Mouse (Mus musculus): ENCODE results near the gene Glrx. TPM values are rescaled to one million over a fixed set of nuclear protein-coding genes. Genes with fewer than 3 reads are reported as not detected.

Glrx gene
- polyA plus RNA-seq (2014; fragmentation: Illumina TruSeq; extraction: RNeasy Lipid Tissue Mini Kit (QIAGEN cat#74804)): 35.2 TPM

GRCm38 (mm10) chr13:75839719-75840481, at the start of gene Glrx:
TSS of gene Glrx (plus strand) at chr13:75839868.

Other genes with a start within 250 kb of the Glrx start
- gene Ell2, start 133.1 kb upstream of the Glrx start, polyA plus RNA-seq (2014; fragmentation: Illumina TruSeq; extraction: RNeasy Lipid Tissue Mini Kit (QIAGEN cat#74804)): 35.9 TPM
- gene Rhobtb3, start 104.1 kb downstream of the Glrx start, polyA plus RNA-seq (2014; fragmentation: Illumina TruSeq; extraction: RNeasy Lipid Tissue Mini Kit (QIAGEN cat#74804)): 107 TPM
- gene Spata9, start 127.3 kb downstream of the Glrx start, polyA plus RNA-seq (2014; fragmentation: Illumina TruSeq; extraction: RNeasy Lipid Tissue Mini Kit (QIAGEN cat#74804)): 0.51 TPM
- 78.5 TPM for gene Rfesd, start 178.9 kb downstream of the Glrx start, polyA plus RNA-seq (2014; fragmentation: Illumina TruSeq; extraction: RNeasy Lipid Tissue Mini Kit (QIAGEN cat#74804))
- gene Gpr150, start 217.1 kb downstream of the Glrx start, polyA plus RNA-seq (2014; fragmentation: Illumina TruSeq; extraction: RNeasy Lipid Tissue Mini Kit (QIAGEN cat#74804)): not detected